Mouse (Mus musculus): Measurements from ENCODE around the gene Clec3a.
A peak's percentile ranks its signal among the peaks of the same experiment; 100 is the strongest.

Clec3a gene

GRCm38 (mm10) chr8:114458113-114458784 is 40.4 kb downstream of the Clec3a start:
- peak; percentile 40 for DNase-seq (ENCODE audit: low spot score)

DNA sequence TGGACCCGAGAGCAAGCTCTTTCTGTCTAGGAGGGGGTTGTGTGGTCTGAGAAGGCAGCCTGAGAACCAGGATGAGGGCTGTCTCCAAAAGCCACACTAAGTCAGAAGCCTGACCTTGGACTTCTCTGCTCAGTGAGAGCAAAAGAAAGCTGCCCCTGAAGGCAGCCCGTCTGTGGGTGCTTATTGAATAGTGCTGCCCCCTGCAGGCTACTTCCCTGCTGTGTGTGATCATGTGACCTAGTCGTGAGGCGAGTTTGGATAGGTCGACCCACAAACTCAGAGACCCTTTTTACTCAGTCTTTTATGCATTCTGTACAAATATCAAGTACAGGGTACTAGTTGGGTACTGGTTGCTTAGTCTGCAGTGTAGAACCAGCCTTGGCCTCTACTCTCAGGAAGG is 42.7 kb downstream of the Clec3a start:
- DNase-seq (ENCODE audit: low spot score) = no peak

DNA sequence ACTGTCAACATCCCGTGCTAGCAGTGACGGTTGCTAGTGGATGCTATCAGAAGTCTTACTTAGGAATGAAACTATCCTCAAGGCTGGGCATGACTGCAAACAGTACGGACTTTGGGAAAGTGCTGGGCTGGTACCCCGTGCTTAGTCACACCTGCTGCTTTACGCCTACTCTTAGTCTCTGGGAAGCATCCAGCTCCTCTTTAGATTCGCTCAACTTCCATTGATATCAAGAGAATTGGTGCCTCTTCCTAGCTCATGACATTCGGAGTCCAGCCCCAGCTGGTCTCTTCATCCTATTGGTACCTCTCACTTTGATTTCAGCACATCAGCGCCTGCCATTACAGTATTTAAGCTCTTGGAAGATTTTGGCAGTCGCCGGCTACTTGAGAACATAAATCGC is 44.7 kb downstream of the Clec3a start:
- DNase-seq (ENCODE audit: low spot score) = no peak

DNA sequence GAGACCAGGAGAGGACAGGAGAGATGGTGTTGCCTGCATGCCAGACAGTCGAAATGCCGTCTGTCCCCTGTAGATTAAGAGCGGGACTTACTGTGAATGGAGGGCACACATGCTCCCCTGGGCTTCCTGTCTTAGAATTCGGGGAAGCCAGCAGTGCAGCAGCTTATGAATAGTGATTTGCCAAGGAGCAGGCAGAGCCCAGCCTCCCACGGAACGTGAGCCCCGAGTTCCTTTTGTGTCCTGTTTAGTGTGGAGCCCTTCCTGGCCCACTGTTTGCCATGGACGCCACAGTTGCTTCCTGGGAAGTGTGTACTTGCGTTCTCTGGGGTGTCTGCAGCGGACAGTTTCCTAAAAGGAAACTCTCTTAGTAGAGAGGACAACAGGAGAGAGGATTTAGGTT is 45.4 kb downstream of the Clec3a start:
- DNase-seq (ENCODE audit: low spot score) = no peak

DNA sequence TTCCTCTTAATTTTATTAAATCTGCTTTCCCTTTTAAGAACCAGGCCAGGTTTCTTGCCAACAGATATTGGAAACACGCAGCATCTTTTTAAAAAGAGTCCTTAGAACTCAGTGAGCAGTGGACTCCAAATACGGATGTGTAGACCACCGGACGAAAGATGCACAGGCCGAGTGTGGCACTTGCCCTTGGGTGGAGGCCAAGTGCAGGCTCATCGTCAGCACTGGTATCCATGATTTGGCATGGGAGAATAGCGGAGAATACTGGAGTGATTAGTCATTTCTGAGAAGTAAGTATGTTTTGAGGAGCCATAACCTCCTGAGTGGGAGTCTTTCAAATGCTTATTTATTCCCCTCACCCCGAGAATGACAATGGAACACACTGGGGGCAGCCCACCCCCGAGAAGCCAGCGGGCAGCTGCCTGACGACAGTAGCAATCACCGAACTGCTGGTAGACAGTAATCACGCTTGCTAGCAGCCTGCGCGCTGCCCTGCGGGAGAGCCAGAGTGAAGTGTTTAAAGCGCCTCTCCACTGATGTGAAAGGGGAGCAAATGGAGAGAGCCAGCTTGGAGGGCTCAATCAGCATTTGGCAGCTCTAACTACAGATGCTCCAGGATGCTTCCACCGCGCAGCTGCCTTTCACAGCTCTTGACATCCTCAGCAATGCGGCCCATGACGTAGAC is 50.8 kb downstream of the Clec3a start:
- DNase-seq (ENCODE audit: low spot score) = no peak

- no peak for DNase-seq (ENCODE audit: low spot score)
These were observed 51.3 kb downstream of the Clec3a start for GRCm38 (mm10) chr8:114469208-114469590.

DNA sequence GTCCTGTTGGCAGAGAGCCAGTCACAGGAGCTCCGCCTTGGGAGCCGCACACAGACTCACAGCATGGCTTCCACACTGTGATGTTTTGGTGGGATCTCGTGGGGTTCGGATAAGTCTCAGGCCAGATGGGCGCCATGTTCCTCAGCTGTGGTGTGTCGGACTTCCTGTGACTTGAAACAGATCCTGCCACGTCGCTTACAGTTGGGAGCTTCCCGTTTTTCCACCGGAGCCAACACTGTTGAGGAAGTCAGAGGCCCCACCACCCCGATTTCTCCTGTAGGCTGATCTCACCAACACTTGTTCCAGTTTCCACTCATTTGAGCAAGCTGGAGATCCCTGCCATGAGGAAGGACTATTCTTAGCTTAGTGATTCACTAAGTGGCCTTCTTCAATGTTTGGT is 55.7 kb downstream of the Clec3a start:
- no peak for DNase-seq (ENCODE audit: low spot score)
